Mouse (Mus musculus): ENCODE data around the gene Lztr1. TPM values are rescaled to one million over a fixed set of nuclear protein-coding genes. Genes with fewer than 3 reads are reported as not detected.

Lztr1 gene
- polyA plus RNA-seq (2014; fragmentation: Nextera tagmentation; extraction: Ambion mirVana), result 68.5 and 77.7 TPM in 2 replicates

DNA sequence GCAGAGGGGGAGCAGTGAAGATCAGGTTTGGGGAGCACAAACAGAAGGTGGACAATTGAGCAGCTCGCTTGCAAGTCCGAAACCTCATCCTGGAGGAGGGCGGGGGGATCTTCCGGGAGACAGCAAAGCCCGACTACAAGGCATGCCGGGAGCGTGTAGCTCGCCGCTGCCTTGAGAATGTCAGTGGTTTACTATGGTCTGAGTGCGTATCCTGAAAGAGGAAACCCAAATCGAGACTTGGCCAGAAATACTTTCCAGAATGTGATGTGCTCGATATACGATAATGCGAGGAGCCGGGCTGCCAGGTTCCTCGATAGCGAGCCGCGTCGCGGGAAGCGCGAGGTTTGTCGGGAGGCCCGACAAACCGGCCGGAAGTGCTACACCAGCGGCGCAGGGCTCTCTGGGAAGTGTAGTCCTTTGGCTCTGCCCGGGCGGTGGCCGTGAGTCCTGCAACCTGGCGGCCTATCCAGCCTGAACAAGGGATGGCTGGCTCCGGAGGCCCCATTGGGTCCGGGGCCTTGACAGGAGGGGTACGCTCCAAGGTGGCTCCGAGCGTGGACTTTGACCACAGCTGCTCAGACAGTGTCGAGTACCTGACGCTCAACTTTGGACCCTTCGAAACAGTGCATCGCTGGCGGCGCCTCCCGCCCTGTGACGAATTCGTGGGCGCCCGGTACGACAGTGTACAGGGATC lies at the start of gene Lztr1:
Gene Lztr1 (plus strand): TSS at position 143 of the 694 bp plus-strand sequence.
- peaks cover 5% of the 10 kb centered on the region; the same call in 1 of the 2 replicates for H3K36me3 ChIP-seq (replicated peaks; ENCODE audit: control insufficient read depth, insufficient read depth, low read depth, low read length)
- no peaks in the 10 kb centered on the region for H3K27me3 ChIP-seq (ENCODE audit: control insufficient read depth, insufficient read depth, low read length)
- ATAC-seq (replicated peaks; ENCODE audit: insufficient number of reproducible peaks, low FRiP score, low TSS enrichment, low read depth), result peak; percentile 95
- peak within 1 kb of the TSS; percentile 67 for H3K4me2 ChIP-seq (ENCODE audit: low read depth, low read length)
- no peaks in the 10 kb centered on the region for H3K9me3 ChIP-seq (replicated peaks; ENCODE audit: control insufficient read depth, low read length)
- peak within 1 kb of the TSS; percentile 78 for H3K27ac ChIP-seq (replicated peaks; ENCODE audit: low read depth, low read length)
- peak; percentile 96 for DNase-seq (ENCODE audit: low spot score)
- H3K4me1 ChIP-seq (ENCODE audit: control insufficient read depth, insufficient read depth, low read length), result no peaks in the 10 kb centered on the region
- under 1% methylated on average over 50 of the region's 50 CpGs for WGBS
- peak within 1 kb of the TSS; percentile 86 for H3K9ac ChIP-seq (replicated peaks; ENCODE audit: low read length)
- H3K4me3 ChIP-seq (ENCODE audit: low read depth, low read length), result peak within 1 kb of the TSS; percentile 77

DNA sequence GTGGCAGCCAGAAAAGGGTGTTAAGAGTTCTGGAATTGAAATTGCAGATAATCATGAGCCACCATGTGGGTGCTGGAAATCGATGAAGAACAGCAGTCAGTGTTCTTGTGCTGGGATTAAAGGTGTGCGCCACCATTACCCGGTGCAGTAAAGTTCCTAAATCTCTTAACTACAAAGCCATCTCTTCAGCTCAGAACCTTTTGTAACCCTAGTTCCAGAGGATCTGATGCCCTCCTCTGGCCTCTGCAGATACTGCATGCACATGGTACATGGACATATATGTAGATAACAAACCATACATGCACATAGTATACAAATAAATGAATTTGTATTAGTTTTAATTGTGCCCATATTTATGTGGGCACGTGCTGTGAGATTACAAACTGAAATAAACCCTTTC lies 48.2 kb upstream of the Lztr1 start:
- ATAC-seq (replicated peaks; ENCODE audit: insufficient number of reproducible peaks, low FRiP score, low TSS enrichment, low read depth) (no peak), DNase-seq (ENCODE audit: low spot score) (no peak)
- no peak overlapping the region for H3K9ac ChIP-seq (replicated peaks; ENCODE audit: low read length)
- H3K36me3 ChIP-seq (replicated peaks; ENCODE audit: control insufficient read depth, insufficient read depth, low read depth, low read length), result peaks cover 6% of the 10 kb centered on the region
- H3K4me3 ChIP-seq (ENCODE audit: low read depth, low read length), result no peak overlapping the region
- H3K9me3 ChIP-seq (replicated peaks; ENCODE audit: control insufficient read depth, low read length), result no peaks in the 10 kb centered on the region
- no peaks in the 10 kb centered on the region for H3K27me3 ChIP-seq (ENCODE audit: control insufficient read depth, insufficient read depth, low read length)
- peaks cover 1% of the 10 kb centered on the region; the same call in 1 of the 2 replicates for H3K4me1 ChIP-seq (ENCODE audit: control insufficient read depth, insufficient read depth, low read length)
- H3K27ac ChIP-seq (replicated peaks; ENCODE audit: low read depth, low read length), result no peak overlapping the region
- H3K4me2 ChIP-seq (ENCODE audit: low read depth, low read length), result no peak overlapping the region
- 95% methylated on average over 4 of the region's 4 CpGs for WGBS

DNA sequence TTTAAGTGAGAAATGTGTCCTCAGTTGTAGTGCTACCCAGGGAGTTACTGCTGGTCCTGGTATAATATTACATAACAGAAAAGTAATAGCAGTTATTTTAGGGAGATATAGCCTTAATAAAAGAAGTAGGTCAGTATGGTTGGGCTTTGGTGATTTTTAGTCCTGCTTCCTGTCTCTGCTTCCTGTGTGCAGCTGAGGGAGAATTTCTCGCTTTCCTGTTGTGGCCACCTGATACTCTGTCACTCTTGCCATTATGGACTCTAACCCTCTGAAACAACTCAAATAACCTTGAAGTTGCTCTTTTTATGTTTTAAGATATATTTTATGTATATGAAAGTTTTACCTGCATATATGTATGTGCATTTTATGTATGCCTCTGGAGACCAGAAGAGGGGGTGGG lies 46.9 kb upstream of the Lztr1 start:
- Histone ChIP-seq H3K4me2 (ENCODE audit: low read depth, low read length) (no peak overlapping the region), H3K36me3 (replicated peaks; ENCODE audit: control insufficient read depth, insufficient read depth, low read depth, low read length) (peaks cover 6% of the 10 kb centered on the region), H3K27me3 (ENCODE audit: control insufficient read depth, insufficient read depth, low read length) (no peaks in the 10 kb centered on the region), H3K4me1 (ENCODE audit: control insufficient read depth, insufficient read depth, low read length) (no peaks in the 10 kb centered on the region), H3K4me3 (ENCODE audit: low read depth, low read length) (no peak overlapping the region), H3K27ac (replicated peaks; ENCODE audit: low read depth, low read length) (no peak overlapping the region), H3K9ac (replicated peaks; ENCODE audit: low read length) (no peak overlapping the region), H3K9me3 (replicated peaks; ENCODE audit: control insufficient read depth, low read length) (no peaks in the 10 kb centered on the region)
- DNase-seq (ENCODE audit: low spot score), result no peak
- WGBS, result 89% methylated on average over 1 of the region's 1 CpGs
- ATAC-seq (replicated peaks; ENCODE audit: insufficient number of reproducible peaks, low FRiP score, low TSS enrichment, low read depth), result no peak

DNA sequence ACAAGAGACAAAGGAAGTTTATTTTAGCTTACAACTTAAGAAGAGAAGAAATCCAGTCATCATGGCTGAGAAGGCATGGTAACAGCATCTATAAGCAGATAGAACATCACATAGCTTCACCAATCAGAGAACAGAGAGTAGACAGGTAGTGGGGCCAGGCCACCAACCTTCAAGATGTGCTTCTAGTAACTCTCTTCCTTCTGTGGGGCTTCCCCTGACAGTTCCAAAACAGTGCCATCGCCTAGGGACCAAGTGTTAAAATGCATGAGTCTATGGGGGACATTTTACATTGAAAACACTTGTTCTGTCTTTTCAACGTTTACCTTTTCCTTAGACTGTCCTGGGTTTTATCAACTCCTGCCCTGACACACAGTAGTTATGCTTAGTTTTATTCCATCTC lies 45.3 kb upstream of the Lztr1 start:
- H3K9me3 ChIP-seq (replicated peaks; ENCODE audit: control insufficient read depth, low read length), result no peaks in the 10 kb centered on the region
- no peak overlapping the region for H3K9ac ChIP-seq (replicated peaks; ENCODE audit: low read length)
- H3K4me2 ChIP-seq (ENCODE audit: low read depth, low read length), result no peak overlapping the region
- no peak for DNase-seq (ENCODE audit: low spot score)
- H3K27me3 ChIP-seq (ENCODE audit: control insufficient read depth, insufficient read depth, low read length), result no peaks in the 10 kb centered on the region
- no peak overlapping the region for H3K4me3 ChIP-seq (ENCODE audit: low read depth, low read length)
- WGBS, result 79% methylated on average over 2 of the region's 2 CpGs
- peaks cover 4% of the 10 kb centered on the region for H3K36me3 ChIP-seq (replicated peaks; ENCODE audit: control insufficient read depth, insufficient read depth, low read depth, low read length)
- ATAC-seq (replicated peaks; ENCODE audit: insufficient number of reproducible peaks, low FRiP score, low TSS enrichment, low read depth), result no peak
- no peaks in the 10 kb centered on the region for H3K4me1 ChIP-seq (ENCODE audit: control insufficient read depth, insufficient read depth, low read length)
- no peak overlapping the region for H3K27ac ChIP-seq (replicated peaks; ENCODE audit: low read depth, low read length)

- 88% methylated on average over 4 of the region's 4 CpGs for WGBS
- DNase-seq (ENCODE audit: low spot score), result no peak
- no peaks in the 10 kb centered on the region; the same call in 1 of the 2 replicates for H3K4me1 ChIP-seq (ENCODE audit: control insufficient read depth, insufficient read depth, low read length)
- H3K9ac ChIP-seq (replicated peaks; ENCODE audit: low read length), result no peak overlapping the region
- no peak for ATAC-seq (replicated peaks; ENCODE audit: insufficient number of reproducible peaks, low FRiP score, low TSS enrichment, low read depth)
- no peak overlapping the region for H3K4me3 ChIP-seq (ENCODE audit: low read depth, low read length)
- no peak overlapping the region for H3K4me2 ChIP-seq (ENCODE audit: low read depth, low read length)
- no peaks in the 10 kb centered on the region for H3K36me3 ChIP-seq (replicated peaks; ENCODE audit: control insufficient read depth, insufficient read depth, low read depth, low read length)
- H3K27me3 ChIP-seq (ENCODE audit: control insufficient read depth, insufficient read depth, low read length), result no peaks in the 10 kb centered on the region
- no peaks in the 10 kb centered on the region for H3K9me3 ChIP-seq (replicated peaks; ENCODE audit: control insufficient read depth, low read length)
- no peak overlapping the region for H3K27ac ChIP-seq (replicated peaks; ENCODE audit: low read depth, low read length)
Observed at GRCm38 (mm10) chr16:17466875-17467663, 41.4 kb upstream of the Lztr1 start.

DNA sequence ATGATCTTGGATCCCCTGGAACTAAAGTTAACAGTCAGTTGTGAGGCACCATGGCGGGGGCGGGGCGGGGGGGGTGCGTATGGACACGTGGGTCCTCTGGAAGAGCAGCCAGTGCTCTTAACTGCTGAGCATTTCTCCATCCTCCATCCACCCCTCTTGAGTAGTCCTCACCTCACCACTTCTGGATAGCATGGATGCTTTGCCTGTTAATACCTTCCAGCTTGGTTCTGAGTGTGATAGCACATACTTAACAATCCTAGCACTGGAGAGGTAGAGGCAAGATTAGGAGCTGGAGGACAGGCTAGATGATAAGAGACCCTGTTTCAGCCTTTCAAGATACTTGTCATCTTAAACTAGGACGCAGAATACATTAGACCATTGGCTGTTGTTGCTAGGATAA lies 36.0 kb upstream of the Lztr1 start:
- H3K27ac ChIP-seq (replicated peaks; ENCODE audit: low read depth, low read length), result no peak overlapping the region
- DNase-seq (ENCODE audit: low spot score), result no peak

DNA sequence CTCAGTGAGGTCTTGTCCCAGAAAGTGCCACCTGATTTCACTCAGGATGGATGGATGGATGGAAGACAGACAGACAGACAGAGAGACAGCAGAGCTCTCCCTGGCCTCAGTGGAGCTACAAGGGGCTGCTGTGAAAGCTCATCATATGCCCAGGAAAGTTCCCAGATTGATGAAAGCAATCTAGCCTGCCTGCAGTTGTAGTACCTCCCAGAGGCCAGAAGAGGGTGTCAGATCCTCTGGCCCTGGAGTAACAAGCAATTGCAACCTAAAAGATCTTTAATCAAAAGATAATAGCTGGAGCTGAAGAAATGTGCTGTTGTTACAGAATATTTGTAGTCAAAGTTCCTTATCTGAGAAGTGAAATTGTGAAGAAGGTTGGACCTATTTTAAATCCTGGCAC lies 34.4 kb upstream of the Lztr1 start:
- H3K4me2 ChIP-seq (ENCODE audit: low read depth, low read length), result no peak overlapping the region
- no peak overlapping the region for H3K9ac ChIP-seq (replicated peaks; ENCODE audit: low read length)
- no peaks in the 10 kb centered on the region for H3K27me3 ChIP-seq (ENCODE audit: control insufficient read depth, insufficient read depth, low read length)
- H3K27ac ChIP-seq (replicated peaks; ENCODE audit: low read depth, low read length), result no peak overlapping the region
- no peaks in the 10 kb centered on the region; the same call in 1 of the 2 replicates for H3K4me1 ChIP-seq (ENCODE audit: control insufficient read depth, insufficient read depth, low read length)
- no peaks in the 10 kb centered on the region for H3K9me3 ChIP-seq (replicated peaks; ENCODE audit: control insufficient read depth, low read length)
- no peaks in the 10 kb centered on the region; the same call in 1 of the 2 replicates for H3K36me3 ChIP-seq (replicated peaks; ENCODE audit: control insufficient read depth, insufficient read depth, low read depth, low read length)
- no peak overlapping the region for H3K4me3 ChIP-seq (ENCODE audit: low read depth, low read length)
- DNase-seq (ENCODE audit: low spot score), result peak; percentile 33
- no peak for ATAC-seq (replicated peaks; ENCODE audit: insufficient number of reproducible peaks, low FRiP score, low TSS enrichment, low read depth)

More for the DNA sequence above, 36.0 kb upstream of the Lztr1 start:
- 92% methylated on average over 6 of the region's 6 CpGs for WGBS
- no peak for ATAC-seq (replicated peaks; ENCODE audit: insufficient number of reproducible peaks, low FRiP score, low TSS enrichment, low read depth)
- Histone ChIP-seq H3K4me3 (ENCODE audit: low read depth, low read length) (no peak overlapping the region), H3K27me3 (ENCODE audit: control insufficient read depth, insufficient read depth, low read length) (no peaks in the 10 kb centered on the region), H3K4me2 (ENCODE audit: low read depth, low read length) (no peak overlapping the region), H3K36me3 (replicated peaks; ENCODE audit: control insufficient read depth, insufficient read depth, low read depth, low read length) (no peaks in the 10 kb centered on the region; the same call in 1 of the 2 replicates), H3K9me3 (replicated peaks; ENCODE audit: control insufficient read depth, low read length) (no peaks in the 10 kb centered on the region), H3K4me1 (ENCODE audit: control insufficient read depth, insufficient read depth, low read length) (no peaks in the 10 kb centered on the region; the same call in 1 of the 2 replicates), H3K9ac (replicated peaks; ENCODE audit: low read length) (no peak overlapping the region)

- no peak overlapping the region for H3K9ac ChIP-seq (replicated peaks; ENCODE audit: low read length)
- DNase-seq (ENCODE audit: low spot score), result no peak
- no peak overlapping the region for H3K4me3 ChIP-seq (ENCODE audit: low read depth, low read length)
- H3K4me2 ChIP-seq (ENCODE audit: low read depth, low read length), result no peak overlapping the region
- H3K4me1 ChIP-seq (ENCODE audit: control insufficient read depth, insufficient read depth, low read length), result no peaks in the 10 kb centered on the region; the same call in 1 of the 2 replicates
- WGBS, result 91% methylated on average over 2 of the region's 2 CpGs
- H3K36me3 ChIP-seq (replicated peaks; ENCODE audit: control insufficient read depth, insufficient read depth, low read depth, low read length), result no peaks in the 10 kb centered on the region; the same call in 1 of the 2 replicates
- no peaks in the 10 kb centered on the region for H3K9me3 ChIP-seq (replicated peaks; ENCODE audit: control insufficient read depth, low read length)
- H3K27ac ChIP-seq (replicated peaks; ENCODE audit: low read depth, low read length), result no peak overlapping the region
- no peak for ATAC-seq (replicated peaks; ENCODE audit: insufficient number of reproducible peaks, low FRiP score, low TSS enrichment, low read depth)
- no peaks in the 10 kb centered on the region for H3K27me3 ChIP-seq (ENCODE audit: control insufficient read depth, insufficient read depth, low read length)
Observed at GRCm38 (mm10) chr16:17474761-17475160, 33.7 kb upstream of the Lztr1 start.

All from embryonic facial prominence, embryonic 11.5 days (tissue).